Mouse (Mus musculus) spleen, embryonic (tissue): ENCODE data around the gene Gm49661.

Experiments used
- CTCF ChIA-PET: fragments of 350-600 bp; sonication (Branson Sonifier 250); formaldehyde crosslinking; loops from one replicate; lab custom pipeline; 2022; lab: Charles Lee

The Gm49661 gene

DNA sequence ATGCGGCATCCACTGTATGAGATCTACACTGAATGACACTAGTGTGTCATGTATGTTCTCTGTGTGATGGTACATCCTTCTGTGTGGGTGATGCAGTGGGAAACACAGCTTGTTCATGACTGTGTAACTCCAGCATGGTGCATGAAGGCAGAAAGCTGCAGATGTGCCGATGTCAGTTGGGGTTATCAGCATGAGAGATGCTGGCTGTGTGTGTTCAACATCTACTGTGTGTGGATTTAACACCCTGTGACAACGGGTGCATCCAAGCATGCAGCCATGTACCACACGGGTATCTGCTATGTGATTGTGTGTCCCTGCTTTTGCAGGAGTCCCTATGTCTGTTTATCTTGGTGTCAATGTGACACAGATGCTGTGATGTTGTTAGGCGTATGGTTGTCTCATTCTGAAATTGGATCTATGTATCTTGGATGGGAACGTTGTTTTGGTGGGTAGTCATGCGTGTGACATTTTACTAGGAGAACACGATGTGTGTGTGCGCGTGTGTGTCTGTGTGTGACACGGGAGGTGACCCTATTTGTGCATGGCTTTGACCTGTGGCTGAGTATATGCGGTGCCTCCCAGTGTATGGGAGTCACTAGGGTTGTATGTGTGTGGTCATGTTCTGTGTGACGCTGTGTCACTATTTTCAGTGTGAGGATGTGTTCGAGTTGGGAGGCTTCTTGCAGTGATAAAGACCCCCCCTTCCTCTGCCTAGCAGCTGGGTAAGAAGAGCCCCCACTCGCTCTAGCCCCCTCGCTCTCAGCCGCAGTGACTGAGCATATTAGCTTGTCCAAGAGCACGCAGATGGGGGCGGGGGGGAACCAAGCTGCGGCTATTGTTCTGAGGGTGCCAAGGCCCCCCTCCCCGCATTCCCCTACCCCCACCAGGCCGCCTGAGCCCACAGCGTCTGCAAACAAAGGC, 32.9 kb downstream of the Gm49661 start:
- CTCF ChIA-PET: no interaction called here

DNA sequence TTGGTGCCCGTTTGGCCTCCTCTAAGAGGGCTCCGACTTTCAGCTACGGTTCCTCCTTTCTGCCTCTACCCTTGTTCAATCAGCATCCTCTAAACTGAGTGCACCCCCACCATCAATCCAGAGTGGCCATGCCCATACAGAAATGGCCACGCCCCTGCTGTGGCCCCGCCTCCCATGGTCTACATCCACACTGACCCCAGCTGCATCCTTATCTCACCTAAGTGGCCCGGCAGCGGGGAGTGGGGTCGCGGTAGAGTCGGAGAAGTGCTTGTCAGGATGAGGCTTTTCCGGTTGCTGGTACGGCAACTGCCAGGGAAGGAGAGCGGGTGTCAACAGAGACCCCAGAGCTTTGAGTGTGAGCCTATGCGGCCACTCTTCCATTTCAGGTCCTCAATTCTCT, 33.7 kb downstream of the Gm49661 start:
- CTCF ChIA-PET: interaction anchor here (0.6 kb wide), 1 partner anchor 11 kb away, joined by 3 read pairs; no protein-coding TSS in a partner anchor

DNA sequence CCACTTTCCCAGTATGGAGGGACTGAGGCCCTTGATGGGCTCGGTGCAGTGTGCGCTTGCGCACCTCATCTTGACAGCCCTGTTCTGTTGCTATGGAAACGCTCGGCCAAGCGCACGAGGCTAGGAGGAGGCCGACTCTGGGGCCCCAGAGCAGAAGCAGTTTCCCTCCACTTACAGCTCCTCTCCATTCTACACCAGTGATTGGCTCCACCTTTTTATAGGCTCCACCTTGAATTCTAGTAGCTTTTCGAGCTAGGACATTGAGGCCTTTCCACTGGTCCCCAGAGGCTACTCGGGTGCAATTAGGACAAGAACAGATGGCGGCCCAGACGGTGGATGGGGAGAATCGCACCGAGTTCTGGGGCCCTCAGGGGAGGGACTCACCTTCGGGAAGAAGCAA, 34.4 kb downstream of the Gm49661 start:
- CTCF ChIA-PET: interaction anchor here (0.6 kb wide), 1 partner anchor 10 kb away, joined by 3 read pairs; no protein-coding TSS in a partner anchor

DNA sequence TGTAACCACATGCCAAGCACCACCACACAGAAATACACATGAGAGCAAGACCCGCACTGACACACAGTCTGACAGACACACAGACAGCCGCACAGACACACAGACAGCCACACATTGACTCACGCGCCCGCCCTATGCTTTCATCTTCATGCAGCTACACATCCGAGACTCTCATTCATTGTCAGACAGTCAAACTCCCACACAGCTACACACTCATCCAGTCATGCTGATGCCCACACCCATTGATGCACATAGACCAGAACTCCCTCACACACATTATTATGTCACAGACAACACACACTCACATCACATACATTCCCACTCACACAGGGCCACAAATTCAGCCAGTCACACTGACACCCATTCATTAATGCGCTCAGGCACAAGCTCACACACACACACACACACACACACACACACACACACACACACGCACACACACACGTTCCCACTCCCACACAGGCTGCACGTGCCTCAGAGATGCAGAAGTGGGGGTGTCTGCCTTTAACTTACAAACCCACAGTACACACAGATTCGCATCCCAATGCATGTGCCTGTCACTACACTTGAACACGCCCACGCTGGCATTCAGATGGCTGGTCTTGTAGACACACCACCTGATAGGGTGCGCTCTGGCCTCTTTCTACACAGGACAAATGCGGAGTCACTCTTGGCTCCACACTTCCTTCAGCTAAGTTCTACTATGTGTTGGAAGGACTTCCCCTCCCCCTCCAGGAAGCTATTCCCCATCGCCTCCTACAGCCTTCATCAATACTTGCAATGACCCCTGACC, 35.3 kb downstream of the Gm49661 start:
- CTCF ChIA-PET: no interaction called here

DNA sequence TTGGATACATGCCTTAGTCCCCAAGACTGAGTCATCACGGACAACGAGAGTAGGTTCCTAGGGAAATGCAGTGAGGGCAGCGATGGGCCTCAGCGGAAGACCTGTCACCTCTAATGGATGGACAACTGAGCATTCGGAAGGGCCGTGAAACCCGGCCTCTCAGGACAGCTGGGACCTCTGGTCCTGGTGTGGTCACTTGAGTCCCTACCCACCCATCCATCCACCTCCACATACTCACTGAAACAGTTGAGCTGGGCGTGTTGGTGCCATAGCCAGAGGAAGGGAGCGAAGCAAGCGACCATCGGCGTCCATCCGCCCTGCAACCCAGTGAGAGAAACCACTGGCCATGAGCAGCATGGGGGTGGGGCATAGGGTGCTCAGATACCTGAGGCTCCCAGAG, 38.7 kb downstream of the Gm49661 start:
- CTCF ChIA-PET: no interaction called here

DNA sequence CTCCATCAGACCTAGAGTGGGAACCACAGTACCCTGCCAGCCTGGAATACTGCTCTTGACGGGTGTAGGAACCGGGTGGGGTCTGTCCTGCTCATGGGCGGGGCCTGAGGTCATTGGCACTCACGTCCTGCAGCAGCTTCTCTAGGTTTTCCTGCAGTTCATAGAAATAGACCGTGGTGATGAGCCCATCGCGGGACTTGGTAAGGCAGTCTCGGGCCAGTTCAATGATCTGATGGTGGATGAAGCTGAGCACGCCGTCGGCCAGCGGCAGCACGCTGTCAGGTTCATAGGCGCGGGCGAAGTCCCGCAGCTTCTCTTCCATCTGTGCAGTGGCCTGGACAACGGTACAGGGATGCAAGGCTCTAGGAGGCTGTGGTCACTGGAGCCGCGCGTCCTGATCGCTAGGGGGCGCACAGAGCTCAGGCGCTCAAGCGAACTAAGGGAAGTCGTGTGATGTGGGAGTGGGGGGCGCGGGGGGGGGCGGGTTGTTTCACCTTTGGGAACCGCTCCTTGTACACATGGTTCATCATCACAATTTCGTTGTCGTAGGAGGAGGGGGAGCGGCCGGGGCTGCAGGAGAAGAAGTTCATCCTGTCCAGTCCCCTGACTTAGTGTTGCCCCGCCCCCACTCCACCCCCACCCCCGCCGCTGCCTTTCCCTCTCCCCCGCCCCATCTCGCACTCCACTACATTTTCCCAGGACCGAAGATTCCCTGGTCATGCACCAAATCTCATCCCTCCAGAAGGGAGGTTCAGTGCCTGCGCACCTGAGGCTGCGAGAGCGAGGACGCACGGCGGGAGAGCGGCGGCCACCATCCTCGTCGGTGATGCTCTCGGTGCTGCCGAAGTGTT, 40.6 kb downstream of the Gm49661 start:
- CTCF ChIA-PET: interaction anchor here (0.6 to 0.8 kb wide), 3 partner anchors 21 to 1688 kb away, joined by 3 to 6 read pairs (median 5); no protein-coding TSS in a partner anchor

DNA sequence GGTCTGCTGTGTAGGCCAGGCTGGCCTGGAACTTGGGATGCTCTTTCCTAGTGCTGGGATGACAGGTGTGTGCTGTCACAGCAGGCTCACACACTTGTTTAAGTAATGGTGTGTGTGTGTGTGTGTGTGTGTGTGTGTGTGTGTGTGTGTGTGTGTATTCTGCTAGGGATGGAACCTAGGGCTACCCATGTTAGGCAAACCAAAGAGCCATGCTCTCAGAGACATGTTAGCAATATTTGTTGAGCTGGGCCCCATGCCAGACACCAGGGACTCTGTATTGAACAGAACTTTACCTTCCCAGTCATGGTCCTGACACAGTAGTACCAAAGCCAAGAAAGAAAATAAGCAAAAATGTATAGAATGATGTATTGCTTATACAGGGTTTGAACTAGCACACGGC, 41.7 kb downstream of the Gm49661 start:
- CTCF ChIA-PET: interaction anchor here (0.6 kb wide), 1 partner anchor 9 kb away, joined by 3 read pairs; no protein-coding TSS in a partner anchor

DNA sequence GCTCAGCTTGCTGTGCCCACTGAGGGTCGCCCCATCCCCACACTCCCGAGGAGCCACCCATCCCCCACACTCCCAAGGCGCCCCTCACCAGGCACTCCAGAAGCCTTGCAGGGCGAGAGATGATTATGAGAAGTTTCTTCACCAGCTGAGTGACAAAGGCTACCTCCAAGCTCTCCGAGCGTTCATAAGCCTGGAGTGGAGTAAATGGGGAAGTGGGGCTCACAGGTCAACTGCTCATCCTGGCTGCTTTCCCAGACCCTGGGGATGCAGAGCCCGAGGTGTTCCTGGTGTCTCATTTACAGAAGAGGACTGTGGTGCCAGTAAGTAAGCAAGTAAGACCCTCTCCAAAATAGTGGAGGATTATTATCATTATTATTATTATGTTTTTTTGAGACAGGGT, 43.7 kb downstream of the Gm49661 start:
- CTCF ChIA-PET: no interaction called here

DNA sequence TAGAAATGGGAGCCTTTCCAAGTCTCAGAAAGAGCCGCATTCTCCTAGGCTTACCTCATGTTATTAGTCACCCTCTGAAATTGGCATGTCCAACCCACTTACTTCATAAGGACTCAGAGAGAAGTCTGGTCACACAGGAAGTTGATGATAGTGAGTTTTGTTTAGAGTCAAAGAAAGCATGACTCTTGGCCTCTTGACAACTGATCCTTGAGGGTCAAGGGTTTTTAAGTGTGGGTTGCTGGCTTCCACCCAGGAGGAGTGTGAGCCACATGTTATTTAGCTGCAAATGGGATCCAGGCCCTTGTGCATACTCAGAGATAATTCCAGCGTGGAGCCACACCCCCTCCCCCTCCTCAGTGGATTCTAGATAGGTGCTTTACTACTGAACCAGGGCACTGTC, 47.6 kb downstream of the Gm49661 start:
- CTCF ChIA-PET: no interaction called here

DNA sequence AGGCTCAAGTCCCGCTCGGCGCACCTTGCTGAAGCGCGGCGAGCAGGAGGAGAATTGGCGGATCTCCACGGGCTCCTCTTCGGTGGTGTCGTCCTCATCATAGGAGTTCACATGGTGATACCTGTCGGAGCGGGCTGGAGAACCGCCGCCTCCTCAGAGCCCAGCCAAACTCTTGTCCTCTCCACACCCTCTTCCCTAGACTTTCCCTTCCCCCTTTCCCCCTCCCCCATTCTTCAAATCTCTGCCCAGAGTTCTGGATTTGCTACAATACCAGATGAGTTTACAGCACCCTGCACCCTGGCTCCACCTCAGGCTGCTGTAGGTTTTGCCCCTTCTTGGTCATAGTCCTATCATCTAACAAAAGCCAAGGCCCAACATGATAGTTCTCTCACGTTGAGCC, 50.6 kb downstream of the Gm49661 start:
- CTCF ChIA-PET: interaction anchor here (0.6 kb wide), 1 partner anchor 9 kb away, joined by 3 read pairs; no protein-coding TSS in a partner anchor

DNA sequence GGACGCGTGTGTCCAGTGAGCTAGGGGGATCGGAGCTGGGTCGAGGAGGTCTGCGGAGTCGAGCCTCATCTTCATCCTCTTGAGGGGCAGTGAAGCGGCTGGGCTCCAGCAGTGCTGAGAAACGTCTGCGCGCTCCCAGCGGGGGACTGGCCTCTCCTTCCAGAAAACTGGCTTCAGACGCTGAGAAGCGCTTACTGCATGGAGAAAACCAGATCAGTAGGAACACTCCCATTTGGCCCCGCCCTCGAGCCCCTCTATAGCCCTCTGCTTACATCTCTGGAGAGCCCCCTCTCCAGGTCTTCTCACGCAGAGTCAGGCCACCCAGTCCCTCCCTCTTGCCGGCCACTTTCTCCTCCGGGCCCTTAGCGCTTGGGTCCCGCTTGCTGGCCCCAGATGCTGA, 51.5 kb downstream of the Gm49661 start:
- CTCF ChIA-PET: no interaction called here
